Mouse (Mus musculus) T-cell, adult 66 days (primary cell): ENCODE results near the gene Adcy6. TPM values are rescaled to one million over a fixed set of nuclear protein-coding genes. Genes with fewer than 3 reads are reported as not detected.

Experiments
- total RNA-seq, 2 experiments: library from RNA; stranded (reverse); gene quantifications; 3 replicates in 1 of 2; 4 replicates in 1 of 2; pipeline ENCODE4 v1.2.4; 2023

The Adcy6 gene
- total RNA-seq, result 10 to 100 TPM; 24.1 to 30.7 TPM

DNA sequence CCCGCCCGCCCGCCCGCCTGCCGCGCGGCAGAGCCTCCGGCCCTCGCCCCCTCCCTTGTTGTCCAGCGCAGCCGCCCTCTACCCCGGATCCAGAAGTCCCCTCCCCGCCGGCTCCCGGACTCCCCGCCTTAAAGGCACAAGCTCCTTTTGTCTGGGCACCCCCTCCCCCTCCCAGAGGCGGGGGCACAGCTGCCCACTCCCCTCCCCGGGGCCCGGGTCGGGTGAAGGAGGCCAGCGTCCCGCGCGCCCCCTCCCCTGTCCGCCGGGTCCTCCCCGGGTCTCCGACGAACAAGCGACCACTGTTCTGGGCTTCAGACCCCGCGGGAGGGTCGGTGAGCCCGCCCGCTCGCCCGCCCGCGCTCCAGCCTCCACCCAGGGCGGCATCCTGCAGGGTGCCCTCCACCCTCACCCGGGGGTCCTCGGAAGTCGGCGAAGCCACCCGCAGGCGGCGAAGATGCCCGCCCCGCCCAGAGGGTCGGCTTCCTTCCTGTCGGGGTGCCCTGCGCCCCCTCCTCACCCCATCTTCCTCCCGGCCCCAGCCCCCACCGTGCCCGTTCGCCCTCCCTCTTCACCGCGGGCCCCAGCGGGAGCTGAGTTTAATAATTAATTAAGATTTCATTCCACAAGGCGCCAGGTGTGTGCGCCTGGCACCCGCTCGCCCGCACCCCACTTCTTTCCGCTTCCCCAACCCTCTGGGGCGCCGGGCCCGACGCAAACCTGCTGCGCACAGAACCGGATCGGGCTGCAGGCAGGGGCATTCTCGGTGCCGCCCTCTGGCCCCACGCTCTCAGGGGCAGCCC lies at the start of gene Adcy6:
Gene Adcy6 (minus strand): TSS at position 746 of the 800 bp plus-strand sequence.

DNA sequence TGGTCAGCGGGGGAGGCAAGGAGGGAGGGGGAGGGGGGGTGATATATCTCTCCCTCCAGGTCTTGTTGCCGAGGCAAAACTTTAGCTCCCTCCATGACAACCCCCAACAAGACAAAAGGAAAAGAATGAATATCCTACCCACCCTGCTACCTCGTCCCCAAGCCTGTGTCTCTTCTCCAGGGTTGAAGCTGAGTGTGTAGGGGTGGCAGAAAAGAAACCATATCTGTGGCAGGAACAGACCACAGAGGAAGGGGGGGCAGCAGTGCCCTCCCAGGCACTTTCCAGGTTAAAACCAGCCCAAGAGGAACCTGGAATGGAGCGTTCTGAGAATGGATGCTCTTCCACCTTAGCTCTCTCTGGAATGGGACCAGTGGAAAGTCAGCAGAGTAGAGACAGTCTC lies 20.7 kb upstream of the Adcy6 start, which contains the start of gene Cacnb3:
Gene Cacnb3 (plus strand): TSS at position 301 of the 400 bp plus-strand sequence.

DNA sequence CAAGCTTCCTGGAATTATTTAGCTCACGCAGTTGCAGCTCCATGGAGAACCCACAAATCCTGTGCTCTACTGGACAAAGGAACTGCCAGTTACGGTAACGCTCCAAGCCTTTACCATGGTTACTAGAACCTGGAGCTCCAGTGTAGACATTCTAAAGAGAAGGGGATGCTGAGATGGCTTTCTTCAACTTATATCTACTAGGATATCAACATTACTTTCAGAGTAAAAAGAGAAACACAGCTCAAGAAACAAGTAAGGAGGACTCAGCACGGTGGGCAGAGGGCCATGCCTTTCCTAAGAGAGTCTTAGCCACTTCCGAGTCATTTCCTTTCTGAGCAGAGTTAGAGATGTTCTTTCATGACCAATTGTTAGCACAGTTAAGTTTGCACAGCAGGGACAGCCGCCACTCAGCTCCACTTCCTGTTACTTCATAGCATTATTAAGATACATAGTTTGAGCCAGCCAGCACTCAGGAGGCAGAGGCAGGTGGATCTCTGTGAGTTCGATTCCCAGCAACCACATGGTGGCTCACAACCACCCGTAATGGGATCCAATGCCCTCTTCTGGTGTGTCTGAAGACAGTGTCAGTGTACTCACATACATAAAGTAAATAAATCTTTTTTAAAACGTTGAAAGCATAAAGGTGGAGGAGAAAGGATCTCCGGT lies 38.9 kb downstream of the Adcy6 start, which contains the start of the genes Ccnt1 and 4930415O20Rik:
Gene Ccnt1 (minus strand): TSS at position 51 of the 666 bp plus-strand sequence.
Gene 4930415O20Rik (plus strand): TSS at position 132 of the 666 bp plus-strand sequence.

Other genes with a start within 250 kb of the Adcy6 start
- gene Olfr283, start 229.1 kb downstream of the Adcy6 start, total RNA-seq, result not detected
- not detected for gene Olfr282, start 178.9 kb downstream of the Adcy6 start, total RNA-seq
- not detected for gene Olfr281, start 157.5 kb downstream of the Adcy6 start, total RNA-seq
- gene OR5BS1P, start 140.2 kb downstream of the Adcy6 start, total RNA-seq, result not detected
- gene Lalba, start 127.4 kb downstream of the Adcy6 start, total RNA-seq, result not detected
- gene Olfr279, start 117.7 kb downstream of the Adcy6 start, total RNA-seq, result not detected
- gene Kansl2, start 75.8 kb downstream of the Adcy6 start, total RNA-seq, result 10 to 100 TPM; 61.5 to 65.2 TPM
- 100 to 1,000 TPM; 123 to 126 TPM for gene Ccnt1, start 39.2 kb downstream of the Adcy6 start, total RNA-seq
- gene 4930415O20Rik, start 39.1 kb downstream of the Adcy6 start, total RNA-seq, result not detected
- under 1 TPM; 0.79 to 0.83 TPM for gene Cacnb3, start 20.8 kb upstream of the Adcy6 start, total RNA-seq
- 100 to 1,000 TPM; 137 to 163 TPM for gene Ddx23, start 52.8 kb upstream of the Adcy6 start, total RNA-seq
- gene Rnd1, start 67.4 kb upstream of the Adcy6 start, total RNA-seq, result 1 to 10 TPM in 1 of 2 experiments, under 1 TPM in 1; 0.82 to 1.3 TPM
- gene Ccdc65, start 98.1 kb upstream of the Adcy6 start, total RNA-seq, result not detected
- 1 to 10 TPM; 3.7 to 5.5 TPM for gene Fkbp11, start 118.1 kb upstream of the Adcy6 start, total RNA-seq
- 100 to 1,000 TPM; 105 to 115 TPM for gene Arf3, start 153.1 kb upstream of the Adcy6 start, total RNA-seq
- gene Wnt10b, start 168.1 kb upstream of the Adcy6 start, total RNA-seq, result under 1 TPM; 0.21 to 0.29 TPM
- gene Wnt1, start 179.8 kb upstream of the Adcy6 start, total RNA-seq, result not detected
- gene Ddn, start 199.4 kb upstream of the Adcy6 start, total RNA-seq, result under 1 TPM; 0.15 to 0.39 TPM
- 100 to 1,000 TPM; 118 TPM for gene Prkag1, start 221.4 kb upstream of the Adcy6 start, total RNA-seq